11 mouse cellular contexts compared by ENCODE assay signal in genomic region chr2:181692304-181692703, GRCm38 (mm10). TPM values are rescaled to one million over a fixed set of nuclear protein-coding genes. Genes with fewer than 3 reads are reported as not detected.
A peak's percentile ranks its signal among the peaks of the same experiment; 100 is the strongest.
DNase-seq lines count a peak whose midpoint lies in the region; ATAC-seq and TF ChIP-seq lines count a peak whose summit lies in the region.
"Had no signal": no experiment of that assay in that cellular context is flagged by ENCODE, and none has a peak within 500 bp of the region (broad histone marks: within the 10 kb centered on the region; RNA-seq: fewer than 3 reads in every experiment).

No protein-coding gene starts in this region.

- WGBS in heart, embryonic 12.5 days = 87% methylated on average over 3 of the region's 3 CpGs
- WGBS in hindbrain, embryonic 12.5 days = 92% methylated on average over 3 of the region's 3 CpGs
- 56% methylated on average over 3 of the region's 3 CpGs for WGBS in liver, postnatal 0 days (ENCODE audit: insufficient replicate concordance)

- TF ChIP-seq CTCF in MEL (IDR thresholded peaks at IDR 0.05 in 2 of 3, conservative IDR thresholded peaks at IDR 0.05 in 1 of 3; ENCODE audit: control insufficient read depth in 1 of 3, insufficient read depth in 1 of 3, low read depth in 2 of 3, low read length in 3 of 3, poor library complexity in 1 of 3, severe bottlenecking in 1 of 3) = no peak
- TF ChIP-seq CTCF in liver, postnatal 0 days (IDR thresholded peaks at IDR 0.05; ENCODE audit: low read depth) = no peak

- no peak for TF ChIP-seq RAD21 in MEL (IDR thresholded peaks at IDR 0.05; ENCODE audit: low read depth, low read length)

- peaks cover 16% of the 10 kb centered on the region for H3K27me3 ChIP-seq in heart, embryonic 12.5 days (replicated peaks)
- no peaks in the 10 kb centered on the region for H3K27me3 ChIP-seq in MEL (ENCODE audit: control insufficient read depth in 1 of 2, insufficient read depth in 2 of 2, low read length in 2 of 2)
- peaks cover 7% of the 10 kb centered on the region; the same call in 1 of the 2 replicates for H3K27me3 ChIP-seq in hindbrain, embryonic 12.5 days
- no peaks in the 10 kb centered on the region for H3K27me3 ChIP-seq in liver, postnatal 0 days (ENCODE audit: insufficient read depth, low read length)

- peak overlapping the region; percentile 88 for H3K4me2 ChIP-seq in heart, embryonic 12.5 days
- H3K4me2 ChIP-seq in hindbrain, embryonic 12.5 days (replicated peaks) = peak overlapping the region; percentile 95
- peak overlapping the region; percentile 91 for H3K4me2 ChIP-seq in liver, postnatal 0 days (ENCODE audit: low read depth, low read length)

- no peak for TF ChIP-seq POLR2A in MEL (IDR thresholded peaks at IDR 0.05; ENCODE audit: control insufficient read depth in 1 of 2, insufficient read depth in 1 of 2, low read depth in 1 of 2, low read length in 2 of 2, poor library complexity in 1 of 2)

- peaks cover 26% of the 10 kb centered on the region for H3K79me2 ChIP-seq in MEL (ENCODE audit: control insufficient read depth, insufficient read depth, low read length, poor library complexity)

- peaks cover 23% of the 10 kb centered on the region for H3K36me3 ChIP-seq in heart, embryonic 12.5 days
- peaks cover 0 to 26% of the 10 kb centered on the region in 2 experiments; a peak in 2 of 4 replicates for H3K36me3 ChIP-seq in MEL (ENCODE audit: control insufficient read depth in 1 of 2, insufficient read depth in 2 of 2, low read length in 2 of 2)
- H3K36me3 ChIP-seq in hindbrain, embryonic 12.5 days = peaks cover 20% of the 10 kb centered on the region
- H3K36me3 ChIP-seq in liver, postnatal 0 days (replicated peaks; ENCODE audit: insufficient read depth, low read length) = peaks cover 9% of the 10 kb centered on the region

- no peak for ATAC-seq in heart, embryonic 12.5 days (ENCODE audit: insufficient number of reproducible peaks, low FRiP score)
- ATAC-seq in hindbrain, embryonic 12.5 days (ENCODE audit: low FRiP score) = no peak
- ATAC-seq in liver, postnatal 0 days = no peak

- TF ChIP-seq EP300 in MEL (IDR thresholded peaks at IDR 0.05; ENCODE audit: low read depth in 1 of 2, low read length in 2 of 2) = no peak
- no peak for TF ChIP-seq EP300 in liver, postnatal 0 days (IDR thresholded peaks at IDR 0.05; ENCODE audit: low read depth)

- no peaks in the 10 kb centered on the region for H3K9me3 ChIP-seq in heart, embryonic 12.5 days (replicated peaks)
- no peaks in the 10 kb centered on the region for H3K9me3 ChIP-seq in MEL (replicated peaks; ENCODE audit: insufficient read depth, low read length)
- H3K9me3 ChIP-seq in hindbrain, embryonic 12.5 days (replicated peaks) = no peaks in the 10 kb centered on the region
- no peaks in the 10 kb centered on the region for H3K9me3 ChIP-seq in liver, postnatal 0 days (ENCODE audit: low read length)

- H3K4me3 ChIP-seq in heart, embryonic 12.5 days = peak overlapping the region; percentile 64
- peak overlapping the region; percentile 82 to 90; a peak in 3 of 4 replicates for H3K4me3 ChIP-seq in MEL (ENCODE audit: control insufficient read depth in 1 of 2, insufficient read depth in 1 of 2, low read depth in 2 of 2, low read length in 2 of 2)
- peak overlapping the region; percentile 68; the same call in 1 of the 2 replicates for H3K4me3 ChIP-seq in hindbrain, embryonic 12.5 days
- H3K4me3 ChIP-seq in liver, postnatal 0 days (ENCODE audit: low read depth, low read length) = peak overlapping the region; percentile 58

- H3K4me1 ChIP-seq in heart, embryonic 12.5 days (replicated peaks) = peaks cover 33% of the 10 kb centered on the region
- peaks cover 0 to 29% of the 10 kb centered on the region in 2 experiments; a peak in 3 of 4 replicates for H3K4me1 ChIP-seq in MEL (ENCODE audit: control insufficient read depth in 1 of 2, insufficient read depth in 2 of 2, low read length in 2 of 2)
- peaks cover 18% of the 10 kb centered on the region for H3K4me1 ChIP-seq in hindbrain, embryonic 12.5 days
- H3K4me1 ChIP-seq in liver, postnatal 0 days (ENCODE audit: insufficient read depth) = peaks cover 9% of the 10 kb centered on the region; the same call in 1 of the 2 replicates

- H3K9ac ChIP-seq in heart, embryonic 12.5 days = no peak overlapping the region
- peak overlapping the region; percentile 93 for H3K9ac ChIP-seq in MEL (ENCODE audit: control insufficient read depth, low read depth, low read length, poor library complexity, severe bottlenecking)
- no peak overlapping the region for H3K9ac ChIP-seq in hindbrain, embryonic 12.5 days
- H3K9ac ChIP-seq in liver, postnatal 0 days (replicated peaks) = peak overlapping the region; percentile 70; the same call in 1 of the 2 replicates

- H3K27ac ChIP-seq in heart, embryonic 12.5 days (ENCODE audit: poor library complexity, severe bottlenecking) = no peak overlapping the region
- peak overlapping the region; percentile 57 for H3K27ac ChIP-seq in MEL (ENCODE audit: control insufficient read depth, low read depth, low read length)
- no peak overlapping the region for H3K27ac ChIP-seq in hindbrain, embryonic 12.5 days
- H3K27ac ChIP-seq in liver, postnatal 0 days (ENCODE audit: low read depth) = peak overlapping the region; percentile 78

- DNase-seq in heart, adult 8-10 months (ENCODE audit: low spot score) = no peak
- no peak for DNase-seq in MEL (ENCODE audit: low read depth, low spot score)
- no peak for DNase-seq in liver, postnatal 0 days
- DNase-seq in right cerebral cortex, postnatal 4 days = no peak
- no peak for DNase-seq in urinary bladder, postnatal 25 days (ENCODE audit: low spot score)
- DNase-seq in thymus, postnatal 0 days (ENCODE audit: low spot score) = no peak
- DNase-seq: adrenal gland, adult 2 months; thymus, adult 18-20 months had no signal

TF ChIP-seq in MEL, 35 proteins besides CTCF, POLR2A, EP300 and RAD21 (continues in another document):
- no peak for TF ChIP-seq USF1 (IDR thresholded peaks at IDR 0.05; ENCODE audit: low read depth, low read length)
- no peak for TF ChIP-seq NRF1 (IDR thresholded peaks at IDR 0.05; ENCODE audit: insufficient read depth, low read depth, low read length, poor library complexity, severe bottlenecking)
- TF ChIP-seq TCF12 (IDR thresholded peaks at IDR 0.05; ENCODE audit: low read depth, low read length) = no peak
- TF ChIP-seq ZC3H11A (IDR thresholded peaks at IDR 0.05; ENCODE audit: low read depth, low read length) = no peak

RNA-seq across cellular contexts. Expression of gene Rgs19, which starts 1.5 kb away (rescaled TPM):
- 43.5 and 45.4 TPM in 2 replicates for polyA plus RNA-seq in heart, embryonic 12.5 days (2016; fragmentation: Nextera tagmentation; extraction: Ambion mirVana)
- total RNA-seq in heart, adult 8-10 months (2022) = 1 to 10 TPM; 3.7 to 8.9 (median 4.9) TPM
- total RNA-seq in MEL (2012; rRNA removed) = 45.5 and 46.2 TPM in 2 replicates
- 100 to 1,000 TPM in 1 of 2 experiments, not detected in 1; 157 TPM for polyA plus RNA-seq in MEL (2012; ENCODE audit: insufficient read depth in 1 of 2, insufficient read length in 2 of 2, low read depth in 1 of 2, low replicate concordance in 2 of 2, missing spikeins in 1 of 2)
- polyA plus RNA-seq in hindbrain, embryonic 12.5 days (2016; fragmentation: Nextera tagmentation; extraction: Ambion mirVana) = 49.4 and 54.4 TPM in 2 replicates
- polyA plus RNA-seq in liver, postnatal 0 days (2015; fragmentation: Nextera tagmentation; extraction: Ambion mirVana) = 18.6 and 20.5 TPM in 2 replicates
- 80.7 and 97.8 TPM in 2 replicates for polyA plus RNA-seq in thymus, postnatal 0 days (2015; fragmentation: Nextera tagmentation; extraction: Ambion mirVana)

RNA-seq across cellular contexts. Expression of gene Lkaaear1, which starts 5.9 kb away (rescaled TPM):
- polyA plus RNA-seq in heart, embryonic 12.5 days (2016; fragmentation: Nextera tagmentation; extraction: Ambion mirVana) = not detected in 2 replicates
- total RNA-seq in heart, adult 8-10 months (2022) = not detected
- not detected in 2 replicates for total RNA-seq in MEL (2012; rRNA removed)
- polyA plus RNA-seq in MEL (2012; ENCODE audit: insufficient read depth in 1 of 2, insufficient read length in 2 of 2, low read depth in 1 of 2, low replicate concordance in 2 of 2, missing spikeins in 1 of 2) = not detected
- not detected in 2 replicates for polyA plus RNA-seq in hindbrain, embryonic 12.5 days (2016; fragmentation: Nextera tagmentation; extraction: Ambion mirVana)
- polyA plus RNA-seq in liver, postnatal 0 days (2015; fragmentation: Nextera tagmentation; extraction: Ambion mirVana) = not detected in 2 replicates
- not detected in 2 replicates for polyA plus RNA-seq in thymus, postnatal 0 days (2015; fragmentation: Nextera tagmentation; extraction: Ambion mirVana)
- total RNA-seq: adrenal gland, adult 2 months had no signal
- polyA plus RNA-seq: adrenal gland, adult 2 months; neural tube, embryonic 11.5 days had no signal

RNA-seq across cellular contexts. Expression of gene Tcea2, which starts 12.2 kb away (rescaled TPM):
- 13.1 and 15.4 TPM in 2 replicates for polyA plus RNA-seq in heart, embryonic 12.5 days (2016; fragmentation: Nextera tagmentation; extraction: Ambion mirVana)
- 1 to 10 TPM; 5.3 to 8.0 (median 7.2) TPM for total RNA-seq in heart, adult 8-10 months (2022)
- total RNA-seq in MEL (2012; rRNA removed) = 6.7 and 7.3 TPM in 2 replicates
- polyA plus RNA-seq in MEL (2012; ENCODE audit: insufficient read depth in 1 of 2, insufficient read length in 2 of 2, low read depth in 1 of 2, low replicate concordance in 2 of 2, missing spikeins in 1 of 2) = 10 to 100 TPM in 1 of 2 experiments, not detected in 1; 17.0 TPM
- 27.7 and 29.9 TPM in 2 replicates for polyA plus RNA-seq in hindbrain, embryonic 12.5 days (2016; fragmentation: Nextera tagmentation; extraction: Ambion mirVana)
- 3.8 and 4.4 TPM in 2 replicates for polyA plus RNA-seq in liver, postnatal 0 days (2015; fragmentation: Nextera tagmentation; extraction: Ambion mirVana)
- polyA plus RNA-seq in thymus, postnatal 0 days (2015; fragmentation: Nextera tagmentation; extraction: Ambion mirVana) = 8.5 and 9.8 TPM in 2 replicates

RNA-seq across cellular contexts. Expression of gene Sox18, which starts 20.9 kb away (rescaled TPM):
- 24.7 and 26.3 TPM in 2 replicates for polyA plus RNA-seq in heart, embryonic 12.5 days (2016; fragmentation: Nextera tagmentation; extraction: Ambion mirVana)
- total RNA-seq in heart, adult 8-10 months (2022) = 10 to 100 TPM; 21.4 to 53.8 (median 48.1) TPM
- not detected in 2 replicates for total RNA-seq in MEL (2012; rRNA removed)
- under 1 TPM in 1 of 2 experiments, not detected in 1; 0.04 TPM for polyA plus RNA-seq in MEL (2012; ENCODE audit: insufficient read depth in 1 of 2, insufficient read length in 2 of 2, low read depth in 1 of 2, low replicate concordance in 2 of 2, missing spikeins in 1 of 2)
- polyA plus RNA-seq in hindbrain, embryonic 12.5 days (2016; fragmentation: Nextera tagmentation; extraction: Ambion mirVana) = 21.4 and 22.0 TPM in 2 replicates
- polyA plus RNA-seq in liver, postnatal 0 days (2015; fragmentation: Nextera tagmentation; extraction: Ambion mirVana) = 11.4 and 12.2 TPM in 2 replicates
- 13.9 and 14.1 TPM in 2 replicates for polyA plus RNA-seq in thymus, postnatal 0 days (2015; fragmentation: Nextera tagmentation; extraction: Ambion mirVana)

RNA-seq across cellular contexts. Expression of gene Oprl1, which starts 22.5 kb away (rescaled TPM):
- polyA plus RNA-seq in heart, embryonic 12.5 days (2016; fragmentation: Nextera tagmentation; extraction: Ambion mirVana) = 7.7 and 9.8 TPM in 2 replicates
- total RNA-seq in heart, adult 8-10 months (2022) = under 1 TPM in 1 of 4 experiments, not detected in 3; 0.16 TPM
- 0.04 TPM in 1 of 2 replicates, not detected in the other for total RNA-seq in MEL (2012; rRNA removed)
- polyA plus RNA-seq in MEL (2012; ENCODE audit: insufficient read depth in 1 of 2, insufficient read length in 2 of 2, low read depth in 1 of 2, low replicate concordance in 2 of 2, missing spikeins in 1 of 2) = under 1 TPM in 1 of 2 experiments, not detected in 1; 0.25 TPM
- 42.7 and 43.2 TPM in 2 replicates for polyA plus RNA-seq in hindbrain, embryonic 12.5 days (2016; fragmentation: Nextera tagmentation; extraction: Ambion mirVana)
- polyA plus RNA-seq in liver, postnatal 0 days (2015; fragmentation: Nextera tagmentation; extraction: Ambion mirVana) = 0.07 and 0.17 TPM in 2 replicates
- polyA plus RNA-seq in thymus, postnatal 0 days (2015; fragmentation: Nextera tagmentation; extraction: Ambion mirVana) = 0.12 and 0.14 TPM in 2 replicates

Comparison
In these comparisons a context has a peak if more than half of its experiments do, and no peak if none do; other contexts are left out.
1. H3K27ac ChIP-seq: peak in MEL (single experiment) and liver, postnatal 0 days (single experiment); none in heart, embryonic 12.5 days (single experiment) and hindbrain, embryonic 12.5 days (single experiment).
2. H3K9ac ChIP-seq: peak in MEL (single experiment) and liver, postnatal 0 days (single experiment); none in heart, embryonic 12.5 days (single experiment) and hindbrain, embryonic 12.5 days (single experiment).
3. Peak in every context shown above with its lines, with median percentiles within 50 percentile points of each other: H3K4me2 ChIP-seq and H3K4me3 ChIP-seq.